11 mouse cellular contexts compared by ENCODE assay signal in the genomic region with DNA sequence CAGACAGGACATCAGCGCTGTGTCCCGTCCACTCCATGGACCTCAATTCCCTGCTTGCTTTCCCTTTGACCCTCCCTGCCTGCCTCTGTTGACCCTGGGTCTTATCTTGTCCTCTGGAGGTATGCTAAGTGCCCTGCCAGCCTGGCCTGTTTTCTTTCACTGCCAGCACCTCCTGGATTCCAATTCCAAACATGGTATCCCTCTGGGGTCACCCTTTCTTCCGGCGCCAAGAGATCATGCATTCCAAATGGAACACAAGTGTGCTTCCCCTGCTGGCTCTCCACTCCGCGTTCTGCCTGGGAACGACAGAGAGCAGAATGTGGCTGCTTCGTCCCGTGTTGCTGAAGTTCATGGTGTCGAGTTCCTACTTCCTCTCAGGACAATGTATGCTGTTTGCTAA. TPM values are rescaled to one million over a fixed set of nuclear protein-coding genes. Genes with fewer than 3 reads are reported as not detected.
DNase-seq lines count a peak whose midpoint lies in the region; ATAC-seq lines count a peak whose summit lies in the region.
"Had no signal": no experiment of that assay in that cellular context is flagged by ENCODE, and none has a peak within 500 bp of the region (broad histone marks: within the 10 kb centered on the region; RNA-seq: fewer than 3 reads in every experiment).

A gene (plus strand): TSS at position 277 of the 400 bp plus-strand sequence.

- peak within 1 kb of the TSS; percentile 1; the same call in 1 of the 2 replicates for H3K27ac ChIP-seq in hindbrain, embryonic 10.5 days
- H3K27ac ChIP-seq in hindbrain, embryonic 12.5 days = no peak within 1 kb of the TSS
- H3K27ac ChIP-seq in lung, embryonic 16.5 days (ENCODE audit: low read length) = peak within 1 kb of the TSS; percentile 4; the same call in 1 of the 2 replicates
- no peak within 1 kb of the TSS for H3K27ac ChIP-seq in hindbrain, embryonic 14.5 days
- H3K27ac ChIP-seq: embryonic facial prominence, embryonic 13.5 days had no signal

- intact Hi-C loops in heart, postnatal 25 days (cut with DNase I) = loop anchor here (2.0 to 10.0 kb wide), 2 partner anchors 13 to 467 kb away; no protein-coding TSS in a partner anchor

- no peak for ATAC-seq in hindbrain, embryonic 12.5 days (ENCODE audit: low FRiP score)
- ATAC-seq in lung, embryonic 16.5 days (ENCODE audit: low read depth) = peak; percentile 68; the same call in 1 of the 2 replicates
- no peak for ATAC-seq in hindbrain, embryonic 14.5 days (ENCODE audit: low FRiP score)

- DNase-seq in hindbrain, embryonic 10.5 days (ENCODE audit: low spot score) = no peak
- DNase-seq in gastrocnemius, postnatal 10 days = peak; percentile 56
- peak; percentile 55 for DNase-seq in heart, postnatal 25 days (ENCODE audit: low spot score)
- no peak for DNase-seq in right cerebral cortex, postnatal 4 days
- DNase-seq in hindbrain, embryonic 14.5 days (ENCODE audit: low spot score) = no peak
- no peak for DNase-seq in urinary bladder, postnatal 10 days (ENCODE audit: low spot score)
- DNase-seq: kidney, postnatal 25 days had no signal

- H3K4me3 ChIP-seq in hindbrain, embryonic 10.5 days = no peak within 1 kb of the TSS
- no peak within 1 kb of the TSS for H3K4me3 ChIP-seq in hindbrain, embryonic 12.5 days
- no peak within 1 kb of the TSS for H3K4me3 ChIP-seq in lung, embryonic 16.5 days (ENCODE audit: low read length)
- no peak within 1 kb of the TSS for H3K4me3 ChIP-seq in hindbrain, embryonic 14.5 days (replicated peaks; ENCODE audit: low read length)
- H3K4me3 ChIP-seq: embryonic facial prominence, embryonic 13.5 days had no signal

- H3K9ac ChIP-seq in hindbrain, embryonic 12.5 days = no peak within 1 kb of the TSS
- H3K9ac ChIP-seq in lung, embryonic 16.5 days (ENCODE audit: low read length) = peak within 1 kb of the TSS; percentile 30; the same call in 1 of the 2 replicates
- no peak within 1 kb of the TSS for H3K9ac ChIP-seq in hindbrain, embryonic 14.5 days
- H3K9ac ChIP-seq: embryonic facial prominence, embryonic 13.5 days had no signal

- no peaks in the 10 kb centered on the region for H3K9me3 ChIP-seq in hindbrain, embryonic 10.5 days
- no peaks in the 10 kb centered on the region for H3K9me3 ChIP-seq in hindbrain, embryonic 12.5 days (replicated peaks)
- no peaks in the 10 kb centered on the region for H3K9me3 ChIP-seq in lung, embryonic 16.5 days (ENCODE audit: control insufficient read depth, low read length)
- no peaks in the 10 kb centered on the region for H3K9me3 ChIP-seq in hindbrain, embryonic 14.5 days (ENCODE audit: control insufficient read depth, low read length)
- H3K9me3 ChIP-seq: embryonic facial prominence, embryonic 13.5 days had no signal

- WGBS in hindbrain, embryonic 10.5 days = 60% methylated on average over 10 of the region's 10 CpGs
- WGBS in hindbrain, embryonic 12.5 days = 65% methylated on average over 10 of the region's 10 CpGs
- WGBS in lung, embryonic 16.5 days = 11% methylated on average over 10 of the region's 10 CpGs
- WGBS in hindbrain, embryonic 14.5 days = 68% methylated on average over 10 of the region's 10 CpGs

- H3K4me2 ChIP-seq in hindbrain, embryonic 12.5 days (replicated peaks) = no peak within 1 kb of the TSS
- H3K4me2 ChIP-seq in lung, embryonic 16.5 days (ENCODE audit: low read depth, low read length) = peak within 1 kb of the TSS; percentile 1
- no peak within 1 kb of the TSS for H3K4me2 ChIP-seq in hindbrain, embryonic 14.5 days (replicated peaks)
- H3K4me2 ChIP-seq: embryonic facial prominence, embryonic 13.5 days had no signal

- no peaks in the 10 kb centered on the region for H3K27me3 ChIP-seq in hindbrain, embryonic 10.5 days (ENCODE audit: insufficient read depth, poor library complexity, severe bottlenecking)
- H3K27me3 ChIP-seq in hindbrain, embryonic 12.5 days = 0 out of 2 replicates have a peak, but pooled peaks cover 2% of the 10 kb centered on the region
- H3K27me3 ChIP-seq in lung, embryonic 16.5 days (ENCODE audit: control insufficient read depth, insufficient read depth, low read depth, low read length) = no peaks in the 10 kb centered on the region
- no peaks in the 10 kb centered on the region for H3K27me3 ChIP-seq in hindbrain, embryonic 14.5 days (ENCODE audit: control insufficient read depth, insufficient read depth, low read length)
- H3K27me3 ChIP-seq: embryonic facial prominence, embryonic 13.5 days had no signal

- H3K36me3 ChIP-seq in hindbrain, embryonic 10.5 days = peaks cover 7% of the 10 kb centered on the region; the same call in 1 of the 2 replicates
- no peaks in the 10 kb centered on the region; the same call in 1 of the 2 replicates for H3K36me3 ChIP-seq in hindbrain, embryonic 12.5 days
- H3K36me3 ChIP-seq in lung, embryonic 16.5 days (ENCODE audit: control insufficient read depth, insufficient read depth, low read length) = no peaks in the 10 kb centered on the region
- H3K36me3 ChIP-seq in hindbrain, embryonic 14.5 days (replicated peaks; ENCODE audit: control insufficient read depth, insufficient read depth) = no peaks in the 10 kb centered on the region
- H3K36me3 ChIP-seq: embryonic facial prominence, embryonic 13.5 days had no signal

- H3K4me1 ChIP-seq in hindbrain, embryonic 10.5 days (replicated peaks) = peaks cover 17% of the 10 kb centered on the region
- peaks cover 7% of the 10 kb centered on the region; the same call in 1 of the 2 replicates for H3K4me1 ChIP-seq in hindbrain, embryonic 12.5 days
- H3K4me1 ChIP-seq in lung, embryonic 16.5 days (replicated peaks; ENCODE audit: control insufficient read depth, insufficient read depth, low read length) = peaks cover 10% of the 10 kb centered on the region; the same call in 1 of the 2 replicates
- no peaks in the 10 kb centered on the region for H3K4me1 ChIP-seq in hindbrain, embryonic 14.5 days (replicated peaks; ENCODE audit: control insufficient read depth, insufficient read depth, low read length)

RNA-seq across cellular contexts. Expression of the gene that starts here (rescaled TPM):
- polyA plus RNA-seq in hindbrain, embryonic 10.5 days (2016; fragmentation: Nextera tagmentation; extraction: Ambion mirVana) = 0.68 and 1.6 TPM in 2 replicates
- polyA plus RNA-seq in hindbrain, embryonic 12.5 days (2016; fragmentation: Nextera tagmentation; extraction: Ambion mirVana) = 0.70 and 1.4 TPM in 2 replicates
- total RNA-seq in gastrocnemius, postnatal 10 days (2021) = 10 to 100 TPM; 56.0 to 67.3 TPM
- 100 to 1,000 TPM; 481 to 520 TPM for total RNA-seq in heart, postnatal 25 days (2021)
- 8.9 and 9.1 TPM in 2 replicates for polyA plus RNA-seq in lung, embryonic 16.5 days (2015; fragmentation: Nextera tagmentation; extraction: Ambion mirVana)
- 0.24 and 0.26 TPM in 2 replicates for polyA plus RNA-seq in hindbrain, embryonic 14.5 days (2014; fragmentation: Nextera tagmentation; extraction: Ambion mirVana)
- total RNA-seq: monocyte, adult 5-6 weeks had no signal

Comparison
In these comparisons a context has a peak if more than half of its experiments do, and no peak if none do; other contexts are left out.
1. RNA of the gene that starts here (total RNA-seq): 481 to 520 TPM in heart, postnatal 25 days; 56.0 to 67.3 TPM in gastrocnemius, postnatal 10 days; every median in the first group is over 4 times any median in the second.
2. H3K27ac ChIP-seq: peak in hindbrain, embryonic 10.5 days (single experiment) and lung, embryonic 16.5 days (single experiment); none in hindbrain, embryonic 12.5 days (single experiment) and hindbrain, embryonic 14.5 days (single experiment).
3. DNase-seq: peak in gastrocnemius, postnatal 10 days (single experiment) and heart, postnatal 25 days (single experiment); none in hindbrain, embryonic 10.5 days (single experiment), right cerebral cortex, postnatal 4 days (single experiment), hindbrain, embryonic 14.5 days (single experiment) and urinary bladder, postnatal 10 days (single experiment).